Mouse (Mus musculus) CH12.LX (cell line): ENCODE measurements around the gene Hk2.

Experiments used
- CTCF ChIP-seq, 2 experiments: IDR thresholded peaks in 1 of 2; conservative IDR thresholded peaks in 1 of 2; 2 replicates each; pipeline ENCODE4 v1.5.1; 2011 to 2012; ENCODE audit warnings: low read depth in 2 of 2, low read length in 2 of 2, improper control_type of control experiment in 1 of 2, inconsistent platforms in 1 of 2, mild to moderate bottlenecking in 1 of 2, moderate library complexity in 1 of 2
- POLR2A ChIP-seq: IDR thresholded peaks from 2 replicates; pipeline ENCODE4 v1.6.1; 2011; ENCODE audit warnings: low read depth, mild to moderate bottlenecking, improper control_type of control experiment, low read length
- ZMIZ1 ChIP-seq: IDR thresholded peaks from 2 replicates; pipeline ENCODE4 v1.6.1; 2012; ENCODE audit warnings: low read depth, mild to moderate bottlenecking, inconsistent platforms, low read length, improper control_type of control experiment

DNA sequence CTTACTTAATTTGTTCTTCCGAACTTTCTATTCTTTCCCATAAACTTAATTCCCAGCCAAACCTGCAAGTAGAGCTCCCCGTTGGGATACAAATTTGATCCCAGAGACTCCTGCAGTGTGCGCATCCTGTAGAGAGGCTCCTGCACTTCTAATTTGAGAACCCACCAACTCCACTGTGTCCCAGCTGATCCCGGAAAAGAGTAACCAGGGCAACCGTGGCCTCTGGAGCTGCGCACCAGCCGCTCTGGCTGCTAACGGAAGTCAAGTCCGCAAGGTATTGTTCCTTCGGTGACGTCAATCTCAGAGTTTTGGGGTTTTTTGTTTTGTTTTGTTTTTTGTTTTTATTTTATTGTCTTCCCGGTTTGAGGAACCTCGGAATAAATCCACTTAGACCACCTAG is 79.6 kb downstream of the Hk2 start:
- no peak for TF ChIP-seq CTCF (conservative IDR thresholded peaks at IDR 0.05 in 1 of 2, IDR thresholded peaks at IDR 0.05 in 1 of 2; ENCODE audit: low read depth in 2 of 2, low read length in 2 of 2)
- TF ChIP-seq POLR2A, result no peak
- TF ChIP-seq ZMIZ1, result no peak
